Mouse (Mus musculus) T-helper 17 cell (primary cell): ENCODE measurements around the gene E2f8.

ENCODE experiments used
- in situ Hi-C, 2 experiments: fragments of 300-600 bp; cut with MboI, MseI; formaldehyde crosslinking; loops; 1 replicate in 1 of 2; 2 replicates in 1 of 2; pipeline ENCODE4 v1.15.1; 2025; ENCODE audit warnings: high pct_unique_total_duplicates in 2 of 2

The E2f8 gene

DNA sequence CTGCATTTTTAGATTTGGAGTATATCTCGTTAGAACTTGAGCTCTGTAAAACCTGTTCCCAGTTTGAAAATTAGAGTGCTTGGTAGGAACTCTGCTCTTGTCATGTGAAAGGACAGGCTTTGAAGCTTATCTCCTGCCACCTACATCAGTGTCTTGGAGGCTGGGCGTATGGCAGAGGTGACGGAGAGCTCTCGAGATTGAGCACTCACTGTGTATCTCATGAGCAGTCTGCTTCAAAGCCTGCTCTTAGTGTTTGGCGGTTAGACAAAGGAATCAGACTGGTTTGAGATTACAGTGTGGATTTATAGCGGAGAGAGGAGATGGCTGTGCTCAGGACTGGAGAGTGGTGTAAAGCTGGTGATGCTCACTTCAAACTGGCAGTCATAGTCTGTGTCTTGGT is 56.2 kb downstream of the E2f8 start:
- in situ Hi-C loops = no loop called here

DNA sequence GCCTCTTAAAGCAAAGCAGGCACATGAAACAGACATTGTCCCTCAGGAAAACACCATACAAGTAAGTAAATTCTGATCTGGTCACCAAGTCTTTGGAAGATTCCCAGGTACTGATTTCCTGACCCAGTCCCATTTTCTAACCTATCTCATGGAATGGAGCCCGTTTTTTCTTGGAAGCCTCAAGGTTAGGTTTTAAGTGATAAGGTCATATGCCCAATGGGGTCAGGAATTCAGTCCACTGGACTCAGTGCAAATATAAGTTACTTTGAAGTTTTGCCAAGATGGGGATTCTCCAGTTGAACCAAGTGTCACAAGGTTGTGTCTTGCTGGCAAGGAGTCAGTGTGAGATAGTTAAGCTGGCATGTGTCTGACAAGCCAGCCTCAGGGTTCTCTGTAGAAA is 56.7 kb downstream of the E2f8 start:
- in situ Hi-C loops = loop anchor here (25.0 kb wide), 1 partner anchor 963 kb away; the partner anchor contains the start of gene Prmt3 (in 2 of the 2)

DNA sequence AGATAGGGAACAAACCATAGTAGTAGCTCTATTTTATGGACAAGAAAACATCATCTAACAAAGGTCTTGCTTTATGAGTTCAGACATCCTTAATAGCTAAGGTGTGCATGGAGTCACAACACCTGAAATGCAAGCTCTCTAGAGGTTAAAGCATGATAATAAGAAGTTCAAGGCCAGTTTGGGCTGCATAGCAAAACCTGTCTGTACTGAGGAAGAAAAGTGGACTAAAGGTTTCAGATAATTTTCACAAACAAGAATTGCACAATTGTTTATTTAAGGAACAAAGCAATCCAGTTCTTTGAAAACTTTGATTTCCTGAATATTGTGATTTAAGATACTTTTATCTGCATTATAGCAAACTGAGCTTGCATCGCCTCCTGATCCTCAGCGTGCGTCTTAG is 57.8 kb downstream of the E2f8 start:
- in situ Hi-C loops = loop anchor here (25.0 kb wide), 1 partner anchor 964 kb away; the partner anchor contains the start of gene Prmt3 (in 2 of the 2)

DNA sequence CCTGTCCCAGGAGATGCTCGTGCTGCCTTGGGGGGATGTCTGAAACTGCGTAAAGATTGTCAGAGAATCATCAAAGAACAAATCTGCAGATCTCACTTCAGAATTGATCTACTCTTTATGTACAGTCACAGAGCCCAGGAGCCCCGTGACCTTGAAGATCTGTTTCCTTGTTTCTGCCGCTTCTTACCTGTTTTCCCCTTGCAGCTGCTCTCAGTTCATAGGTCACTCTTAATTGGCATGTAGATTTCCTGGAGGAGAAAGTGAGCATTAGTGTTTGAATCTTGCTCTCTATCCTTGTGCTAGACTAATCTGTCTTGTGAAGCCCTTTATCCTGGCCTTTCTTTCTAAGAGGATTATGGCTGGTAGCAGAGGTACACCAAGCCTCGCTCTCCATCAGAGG is 59.7 kb downstream of the E2f8 start:
- in situ Hi-C loops = loop anchor here (25.0 kb wide), 1 partner anchor 966 kb away; the partner anchor contains the start of gene Prmt3 (in 2 of the 2)
